Mouse (Mus musculus) layer of hippocampus, adult 8-10 months (tissue): ENCODE results near the gene Vps37c. TPM values are rescaled to one million over a fixed set of nuclear protein-coding genes. Genes with fewer than 3 reads are reported as not detected.

Source experiments
- DNase-seq, 2 experiments: peaks; one replicate each; pipeline ENCODE4 v3.0.0; 2022; ENCODE audit warnings: low spot score in 2 of 2
- total RNA-seq, 4 experiments: library from RNA; stranded (reverse); gene quantifications; 2 replicates each; pipeline ENCODE4 v1.2.4; 2022

Vps37c gene
- total RNA-seq, 4 experiments from 2014 or later, result 18.0 to 22.6 (median 20.7) TPM

DNA sequence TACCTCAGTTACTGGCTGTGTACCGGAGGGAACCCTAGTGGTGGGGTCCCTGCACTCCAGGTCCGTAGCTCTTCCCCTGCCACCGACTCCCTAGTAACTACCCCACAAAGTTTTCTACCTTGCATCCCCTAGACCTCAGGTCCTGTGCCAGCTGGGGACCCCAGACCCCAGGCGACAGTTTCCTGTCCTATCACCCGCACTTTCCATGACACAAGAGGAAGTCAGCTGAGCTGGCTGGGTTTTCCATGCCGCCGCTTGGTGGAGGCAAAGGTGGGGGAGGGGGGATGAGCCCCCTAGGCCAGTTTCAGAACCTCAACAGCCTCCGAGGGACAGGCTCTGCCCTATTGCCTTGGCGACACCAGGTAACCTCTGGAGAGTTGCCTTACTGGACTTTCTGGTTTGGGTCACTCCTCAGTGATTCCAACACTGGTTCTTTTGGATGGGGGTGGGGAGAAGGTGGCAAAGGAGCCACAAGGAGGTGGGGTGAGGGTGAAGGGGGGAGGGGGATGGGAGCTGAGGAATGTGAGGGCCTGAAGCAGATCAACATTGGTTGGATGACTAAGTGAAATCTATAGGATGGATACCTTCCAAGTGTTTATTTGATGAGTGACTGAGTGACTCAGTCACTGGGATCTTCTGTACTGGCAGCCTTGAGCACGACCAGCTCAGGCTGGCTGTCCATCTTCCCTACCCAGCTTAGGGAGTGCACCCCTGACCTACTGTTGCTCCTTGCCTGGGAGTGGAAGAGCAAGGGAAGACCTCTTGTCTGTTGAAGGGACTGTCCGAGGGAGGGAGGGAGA lies 52.3 kb downstream of the Vps37c start:
- no peak for DNase-seq

DNA sequence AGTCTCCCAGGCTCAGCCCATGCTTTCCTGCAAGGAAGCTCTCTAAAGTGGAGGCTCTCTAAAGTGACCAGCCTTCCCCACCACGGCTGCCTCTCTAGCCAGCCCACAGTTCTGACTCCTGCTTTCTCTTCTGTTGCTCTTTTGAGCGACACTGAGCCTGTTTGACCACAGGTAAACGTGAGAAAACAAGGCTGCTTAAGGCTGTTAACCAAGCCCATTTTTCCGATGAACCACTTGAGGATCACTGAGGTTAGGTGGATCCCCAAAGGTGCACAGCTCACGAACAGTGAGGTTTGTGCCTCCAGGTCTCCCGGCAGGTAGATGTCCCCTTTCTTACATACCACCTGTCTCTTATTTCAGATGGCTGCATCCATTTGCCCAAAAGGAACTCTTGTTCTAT lies 53.6 kb downstream of the Vps37c start:
- DNase-seq, result no peak

DNA sequence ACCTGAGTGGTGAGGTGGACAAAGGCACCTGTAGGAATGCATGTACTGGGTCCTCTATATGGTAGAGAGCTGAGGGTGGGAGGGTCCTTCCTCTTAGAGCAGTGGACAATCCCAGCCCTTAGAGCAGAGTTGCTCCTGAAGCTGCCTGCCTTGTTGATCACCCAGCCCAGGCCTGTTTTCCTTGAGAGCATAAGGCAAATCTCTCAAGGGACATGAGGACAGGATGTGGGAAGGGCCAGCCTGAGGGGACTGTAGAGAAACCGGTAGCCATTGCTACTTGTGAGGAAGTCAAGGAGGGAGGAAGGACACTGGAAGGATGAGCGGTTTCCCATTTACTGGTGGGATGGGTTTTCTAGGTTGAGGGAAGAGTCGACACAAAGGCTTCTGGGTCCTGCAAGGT lies 54.0 kb downstream of the Vps37c start:
- no peak for DNase-seq

DNA sequence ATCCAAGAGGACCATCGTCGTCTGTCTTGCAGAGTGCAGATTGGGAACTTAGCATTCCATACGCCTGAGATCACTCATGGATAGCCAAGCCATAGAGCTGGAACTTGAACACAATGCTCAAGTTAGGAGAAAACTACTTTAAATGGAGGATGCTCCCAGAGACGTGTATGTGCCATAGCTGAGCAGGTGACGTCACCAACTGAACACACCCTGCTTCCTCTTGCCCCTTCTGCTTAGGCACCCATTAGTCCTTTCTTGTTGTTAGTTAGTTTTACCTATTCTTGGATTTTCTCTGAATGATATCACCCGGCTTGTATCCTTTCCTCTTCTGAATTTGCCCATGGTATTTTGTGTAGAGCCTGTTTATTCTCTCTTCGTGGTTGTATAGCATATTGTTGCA lies 58.6 kb downstream of the Vps37c start:
- no peak for DNase-seq

DNA sequence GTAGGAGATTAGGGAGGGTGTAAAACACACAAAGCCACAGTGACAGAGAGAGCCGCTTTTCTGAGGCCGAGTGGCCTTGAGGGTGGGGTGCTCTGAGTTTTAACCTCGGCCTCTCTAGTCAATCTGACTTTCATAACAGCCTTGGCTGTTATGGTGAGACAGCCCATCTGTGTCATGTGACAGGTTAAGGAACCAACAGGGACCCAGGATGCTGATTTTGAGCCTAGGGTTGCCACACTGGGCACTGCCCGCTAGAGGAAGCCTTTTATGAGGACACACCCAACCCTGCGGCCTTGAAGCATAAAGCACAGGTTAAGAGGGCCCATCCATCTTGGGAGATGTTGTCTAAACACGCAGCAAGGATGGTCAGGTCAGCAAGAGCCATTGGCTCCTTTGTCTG lies 59.2 kb downstream of the Vps37c start:
- DNase-seq, result no peak

DNA sequence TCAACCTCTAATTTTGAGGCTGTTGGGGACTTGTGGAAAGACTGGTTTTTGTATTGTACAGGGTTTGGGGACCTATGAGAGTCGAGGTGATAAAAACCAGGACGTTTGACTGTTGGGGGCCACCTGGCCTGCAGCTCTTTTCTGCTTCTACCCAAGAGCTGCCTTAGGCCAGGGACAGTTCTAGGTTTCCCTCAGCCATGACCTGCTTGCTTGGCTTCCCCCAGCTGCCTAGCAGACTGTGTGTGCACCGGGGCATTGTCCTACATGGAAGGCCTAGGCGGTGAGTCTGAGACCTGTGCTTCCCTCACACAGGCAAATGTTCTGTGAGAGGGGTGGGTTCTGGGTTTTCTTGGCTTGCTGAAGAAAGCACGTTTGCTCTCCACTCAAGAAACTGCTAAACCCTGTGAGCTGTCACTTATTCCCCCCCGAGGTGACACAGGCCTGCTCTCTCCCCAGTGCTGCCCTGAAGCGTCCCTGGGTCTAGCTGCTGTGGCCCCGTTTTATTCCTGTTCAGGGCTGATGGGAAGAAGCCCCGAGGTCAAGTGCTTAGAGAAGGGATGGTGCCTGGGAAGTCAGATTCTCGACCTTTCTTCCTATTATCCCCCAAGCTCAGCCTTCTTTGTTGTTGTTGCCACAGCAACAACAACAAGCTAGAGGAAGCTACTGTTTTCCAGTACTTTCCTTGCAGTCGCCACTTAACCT lies 60.0 kb downstream of the Vps37c start:
- no peak for DNase-seq

DNA sequence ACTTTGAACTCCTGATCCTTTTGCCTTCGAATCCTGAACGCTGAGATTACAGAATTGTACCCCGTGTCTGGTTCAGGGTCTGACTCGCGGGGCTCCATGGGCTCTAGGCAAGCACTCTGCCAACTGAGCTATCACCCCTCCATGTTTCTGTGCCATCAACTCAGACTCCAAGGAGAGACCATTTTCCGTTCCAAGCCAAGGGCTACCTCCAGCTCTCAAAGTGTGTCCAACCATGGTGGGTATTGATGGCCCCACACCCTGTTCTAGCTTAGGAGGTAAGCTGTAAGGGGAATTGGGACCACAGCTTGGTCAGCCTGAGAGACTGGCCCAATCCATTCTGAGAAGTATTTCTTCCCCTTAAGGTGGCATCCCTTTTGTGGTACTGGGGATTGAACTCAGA lies 60.8 kb downstream of the Vps37c start:
- no peak for DNase-seq

DNA sequence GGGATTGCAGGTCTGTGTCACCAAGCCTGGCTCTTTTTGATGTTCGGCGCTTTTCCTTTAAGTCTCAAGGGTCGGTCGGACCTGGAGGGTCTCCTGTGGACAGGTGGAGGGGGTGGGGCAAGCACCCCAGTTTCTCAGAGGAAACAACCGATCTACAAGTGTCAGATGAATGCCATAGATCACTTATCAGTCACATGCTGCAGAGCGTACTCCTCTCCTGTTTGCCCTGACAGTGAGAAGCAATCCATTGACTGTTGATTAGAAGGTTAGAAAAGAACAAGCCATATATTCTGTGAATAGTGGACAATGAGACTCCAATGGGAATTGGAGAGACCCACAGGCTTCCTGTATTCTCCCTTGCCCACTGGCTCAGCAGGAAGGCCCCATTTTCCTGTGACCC lies 61.6 kb downstream of the Vps37c start:
- DNase-seq, result no peak

DNA sequence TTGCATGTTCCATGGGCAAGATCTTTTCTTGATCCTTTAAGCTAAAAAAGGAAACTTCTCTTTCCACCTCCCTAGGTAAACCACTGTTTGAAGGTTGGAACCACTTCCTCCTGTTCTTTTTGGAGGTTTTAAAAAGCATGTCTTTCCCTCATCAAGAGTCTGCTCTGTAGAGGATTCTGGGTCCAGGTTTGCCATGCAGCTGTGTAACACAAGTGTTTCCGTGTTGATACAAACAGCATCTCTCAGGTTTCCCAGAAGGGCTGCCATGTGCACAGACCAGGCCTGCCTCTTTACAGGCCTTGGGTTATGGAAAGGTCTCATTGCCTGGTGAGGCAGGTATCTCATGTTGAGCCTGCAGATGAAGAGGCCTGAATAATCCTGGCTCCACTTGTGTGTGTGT lies 63.1 kb downstream of the Vps37c start:
- DNase-seq, result no peak

DNA sequence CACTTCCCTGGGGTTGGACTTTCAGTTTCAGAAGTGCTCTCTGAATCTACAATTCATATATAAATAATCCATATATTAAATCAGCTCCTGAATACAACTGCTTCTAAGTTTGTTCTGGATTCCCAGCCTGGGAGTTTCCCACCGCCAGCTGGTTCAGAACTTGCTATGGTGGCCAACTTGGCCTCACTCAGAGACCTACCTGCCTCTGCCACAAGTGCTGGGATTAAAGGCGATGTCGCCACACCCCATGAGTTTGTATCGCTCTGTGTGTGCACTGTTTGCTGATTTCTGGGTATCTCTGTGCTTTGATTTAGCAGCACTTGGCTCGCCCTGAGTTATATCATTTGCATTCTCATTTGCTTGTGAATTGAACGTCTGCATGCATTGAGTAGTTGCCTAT lies 63.6 kb downstream of the Vps37c start:
- no peak for DNase-seq

DNA sequence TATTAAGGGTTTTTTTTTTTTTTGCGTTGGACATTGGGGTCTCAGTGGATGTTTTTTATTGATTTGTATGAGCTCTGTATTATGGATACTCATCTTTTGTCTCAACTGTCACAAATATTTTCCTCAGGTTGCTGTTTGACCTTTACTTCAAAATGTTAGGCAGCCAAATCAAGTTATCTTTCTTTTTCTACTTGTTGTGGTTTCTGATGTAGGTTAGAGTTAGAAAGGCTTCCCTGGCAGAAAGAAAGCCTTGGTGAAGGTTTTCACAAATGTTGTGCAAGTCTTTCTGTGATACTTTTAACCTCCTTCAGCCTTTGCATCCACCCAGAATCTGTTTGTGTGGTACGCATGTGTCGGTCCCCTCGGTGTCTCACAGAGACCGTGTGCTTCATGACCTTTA lies 64.1 kb downstream of the Vps37c start:
- DNase-seq, result no peak

DNA sequence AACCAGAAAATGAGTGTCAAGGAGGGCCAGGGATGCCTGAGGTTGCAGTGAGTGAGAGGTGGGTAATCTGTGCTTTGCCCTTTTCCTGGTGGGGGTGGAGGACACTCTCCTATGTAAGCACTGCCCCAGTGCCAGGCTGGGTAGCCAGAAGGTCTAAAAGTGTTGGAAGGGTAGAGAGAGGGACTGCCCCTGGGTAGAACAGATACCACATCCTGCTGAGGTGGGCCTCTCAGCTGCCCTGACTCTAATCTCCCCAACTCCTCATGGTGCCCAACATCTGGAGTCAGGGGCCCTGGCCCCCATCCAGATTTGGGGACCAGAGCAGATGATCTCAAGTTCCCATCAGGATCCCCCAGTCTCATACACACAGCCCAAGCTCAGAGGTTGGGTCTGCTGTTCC lies 68.6 kb downstream of the Vps37c start:
- no peak for DNase-seq

DNA sequence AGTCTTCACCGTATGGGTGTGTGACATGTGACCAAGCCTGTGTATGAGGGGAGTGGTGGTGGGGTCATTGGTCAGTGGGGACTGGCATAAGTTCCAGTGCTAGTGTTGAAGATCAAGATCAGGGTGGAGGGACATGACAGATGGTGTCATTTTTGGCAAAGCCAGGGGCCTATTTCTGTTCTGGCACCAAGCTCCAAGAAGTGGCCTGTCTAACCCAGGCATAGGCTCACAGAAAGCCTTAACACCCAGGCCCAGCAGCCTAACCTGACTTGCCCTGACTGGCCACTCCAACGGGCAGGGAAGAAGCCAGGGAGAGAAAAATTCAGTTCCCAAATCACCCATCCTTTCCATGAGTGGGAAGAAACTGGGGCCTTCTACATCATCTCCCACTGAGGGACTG lies 69.0 kb downstream of the Vps37c start:
- no peak for DNase-seq

DNA sequence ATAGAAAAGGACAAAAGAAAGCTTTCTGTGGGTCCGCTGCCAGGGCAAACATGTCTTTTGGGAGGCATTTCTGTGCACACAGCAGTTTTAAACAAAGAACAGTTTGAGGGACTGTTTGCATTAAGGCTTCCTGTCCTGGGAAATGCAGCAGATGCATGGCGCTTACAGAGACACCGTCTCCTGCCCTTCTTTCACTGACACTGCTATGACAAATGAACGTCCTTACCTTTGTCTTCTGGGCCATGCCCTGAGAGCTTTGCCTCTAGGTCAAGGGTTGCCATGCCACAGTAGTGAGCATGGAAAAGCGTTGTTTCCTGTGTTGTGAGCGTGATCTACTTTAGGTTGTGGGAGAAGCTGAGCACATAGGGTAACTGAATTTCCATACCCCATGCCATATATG lies 70.2 kb downstream of the Vps37c start:
- DNase-seq, result no peak

DNA sequence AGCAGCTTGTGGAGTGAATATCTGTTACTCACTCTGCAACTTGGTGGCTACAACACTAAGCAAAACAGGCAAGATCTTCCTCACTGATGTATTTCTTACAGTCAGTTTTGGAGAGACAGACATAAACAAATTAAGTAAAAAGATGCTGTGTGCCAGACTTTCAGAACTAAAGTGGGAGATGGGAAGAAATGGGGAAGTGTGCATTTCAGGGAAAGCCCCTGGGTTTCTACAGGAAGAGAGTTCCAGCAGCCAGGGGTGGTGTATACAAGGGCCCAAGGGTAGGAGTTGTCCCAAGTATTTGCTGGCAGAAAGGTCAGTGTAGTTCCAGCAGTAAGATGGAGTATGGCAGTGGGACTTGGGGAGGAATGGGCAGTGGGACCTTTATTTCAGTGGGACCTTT lies 71.0 kb downstream of the Vps37c start:
- DNase-seq, result no peak

DNA sequence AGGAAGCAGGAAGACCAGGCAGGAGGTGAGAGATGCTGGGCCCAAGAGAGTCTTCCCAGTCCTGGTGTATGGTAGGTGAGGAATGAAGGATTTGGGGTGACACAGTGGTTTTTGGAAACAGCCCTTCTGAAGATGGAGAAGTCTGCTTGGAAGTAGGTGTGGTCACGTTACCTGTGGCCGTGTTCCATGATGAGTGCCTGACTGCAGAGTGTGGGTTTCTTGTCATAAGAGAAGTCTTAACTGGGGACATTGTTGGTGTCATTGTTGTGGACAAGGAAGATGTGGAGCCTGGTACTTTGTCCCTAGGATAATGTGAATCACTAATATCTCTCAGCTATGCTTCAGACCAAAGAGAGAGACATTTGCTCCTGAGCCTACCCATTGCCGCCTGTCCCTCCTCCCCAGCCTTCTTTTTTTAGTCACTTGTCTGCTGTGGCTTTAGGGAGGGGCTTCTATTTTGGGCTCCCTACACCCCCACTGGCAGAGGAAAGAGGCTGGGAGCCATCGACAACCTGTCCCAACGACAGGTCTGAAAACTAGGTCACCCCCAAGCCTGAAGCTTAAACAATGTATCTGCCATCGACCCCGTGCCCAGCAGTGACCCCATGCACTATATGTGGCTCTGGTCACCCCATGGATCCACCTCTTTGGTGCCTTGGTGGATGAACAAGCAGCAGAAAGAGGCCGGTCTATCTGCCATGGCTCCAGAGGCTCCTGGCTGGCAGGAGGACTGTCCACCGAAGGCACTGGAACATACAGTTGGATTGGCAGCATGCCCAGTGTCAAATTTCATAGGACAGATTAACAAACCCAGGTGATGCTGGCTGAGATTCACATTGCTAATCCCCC lies 71.7 kb downstream of the Vps37c start:
- DNase-seq, result no peak

DNA sequence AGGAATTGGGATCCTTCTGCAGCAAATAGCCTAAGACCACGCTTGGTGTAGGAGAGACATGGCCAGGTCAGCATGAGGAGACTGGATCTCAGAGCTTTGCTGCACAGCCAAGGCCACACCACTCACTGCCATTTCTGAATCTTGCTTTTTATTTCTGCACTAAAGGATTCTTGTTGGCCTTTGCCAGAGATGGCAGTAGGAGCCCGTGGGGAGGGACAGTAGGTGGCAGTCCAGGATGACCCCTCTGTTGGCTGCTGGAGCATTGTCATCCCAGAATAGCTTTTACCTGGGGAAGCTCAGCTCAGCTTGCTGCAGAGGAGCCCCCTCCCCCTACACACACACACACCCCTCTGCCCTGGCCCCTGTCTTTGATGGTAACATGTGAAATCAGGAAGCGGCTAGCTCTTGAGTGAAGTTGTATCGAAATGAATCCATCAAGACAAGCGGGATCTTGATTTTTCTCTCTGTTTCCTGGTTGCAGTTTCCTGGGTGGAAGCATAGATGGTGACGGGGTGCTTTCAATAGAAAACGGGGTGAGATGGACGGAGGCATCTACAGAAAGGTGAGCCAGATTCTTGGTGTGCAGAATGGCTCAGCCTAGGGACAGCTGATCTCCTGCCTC lies 73.4 kb downstream of the Vps37c start:
- no peak for DNase-seq

DNA sequence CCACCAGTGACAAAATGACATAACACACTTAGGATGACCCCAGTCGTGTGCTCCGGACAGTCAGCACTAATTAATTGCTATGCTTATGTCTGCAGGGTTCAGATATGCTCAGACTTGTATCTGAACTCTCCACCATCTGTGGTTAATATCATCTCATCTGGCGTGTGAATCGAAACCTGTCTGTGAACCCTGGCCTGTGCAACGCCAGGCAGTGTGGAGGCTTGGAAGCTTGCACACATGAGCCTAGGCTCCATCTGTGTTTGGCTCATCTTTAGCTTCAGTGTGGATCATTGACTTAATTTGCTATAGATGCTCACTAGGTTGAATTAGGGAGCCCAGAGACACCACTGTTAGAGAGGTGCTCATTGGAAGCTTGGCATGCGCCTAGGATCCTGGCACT lies 73.9 kb downstream of the Vps37c start:
- no peak for DNase-seq

DNA sequence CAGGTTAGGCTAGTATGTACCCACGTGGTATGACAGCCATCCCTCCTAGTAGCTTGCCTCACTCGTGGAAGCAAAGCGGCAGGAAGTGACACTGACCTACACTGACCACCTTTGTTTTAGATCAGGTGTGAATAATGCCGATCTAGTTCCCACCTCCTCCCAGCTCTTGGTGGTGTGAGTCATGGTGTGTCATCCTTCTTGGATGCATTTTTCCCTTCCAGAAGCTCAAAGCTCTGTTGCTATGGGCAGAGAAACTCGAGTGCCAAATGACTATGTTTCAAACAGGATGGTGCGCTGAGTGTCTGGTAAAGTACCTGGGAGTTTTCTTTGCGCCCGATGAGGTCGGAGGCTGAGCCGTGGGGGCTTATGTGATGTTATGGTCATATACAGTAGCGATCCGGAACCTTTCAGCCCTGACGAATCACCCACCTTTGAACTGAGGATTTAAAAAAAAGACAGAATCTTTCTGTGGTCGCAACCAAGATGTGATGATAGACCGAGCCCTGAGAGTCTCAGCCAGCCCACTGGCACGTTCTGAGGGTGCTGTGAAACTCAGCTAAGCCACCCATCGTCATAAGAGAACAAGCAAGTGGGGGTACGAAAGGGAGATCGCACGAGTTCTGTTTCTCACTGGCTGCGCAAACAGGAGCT lies 75.0 kb downstream of the Vps37c start:
- DNase-seq, result peak in 1 of 2 experiments; percentile 37
